Mouse (Mus musculus) CH12.LX (cell line): ENCODE results near the gene Spg11.

Experiments
- CHD2 ChIP-seq: IDR thresholded peaks from 2 replicates; pipeline ENCODE4 v1.6.1; 2011; ENCODE audit warnings: low read length, improper control_type of control experiment
- CTCF ChIP-seq, 2 experiments: IDR thresholded peaks in 1 of 2; conservative IDR thresholded peaks in 1 of 2; 2 replicates each; pipeline ENCODE4 v1.5.1; 2011 to 2012; ENCODE audit warnings: low read depth in 2 of 2, low read length in 2 of 2, improper control_type of control experiment in 1 of 2, inconsistent platforms in 1 of 2, mild to moderate bottlenecking in 1 of 2, moderate library complexity in 1 of 2
- JUN ChIP-seq: IDR thresholded peaks from 2 replicates; pipeline ENCODE4 v1.6.1; 2011; ENCODE audit warnings: low read depth, mild to moderate bottlenecking, low read length, improper control_type of control experiment, moderate library complexity; ENCODE audit not compliant: insufficient read depth
- POLR2A ChIP-seq: IDR thresholded peaks from 2 replicates; pipeline ENCODE4 v1.6.1; 2011; ENCODE audit warnings: low read depth, mild to moderate bottlenecking, improper control_type of control experiment, low read length
- POLR2AphosphoS2 ChIP-seq: IDR thresholded peaks from 2 replicates; pipeline ENCODE4 v1.6.1; 2011; ENCODE audit warnings: low read depth, low read length, improper control_type of control experiment
- UBTF ChIP-seq: IDR thresholded peaks from 2 replicates; pipeline ENCODE4 v1.6.1; 2012; ENCODE audit warnings: low read depth, mild to moderate bottlenecking, inconsistent platforms, low read length, improper control_type of control experiment, moderate library complexity

- TF ChIP-seq CTCF (conservative IDR thresholded peaks at IDR 0.05 in 1 of 2, IDR thresholded peaks at IDR 0.05 in 1 of 2; ENCODE audit: low read depth in 2 of 2, low read length in 2 of 2): no peak
- no peak for TF ChIP-seq JUN
- no peak for TF ChIP-seq CHD2
- TF ChIP-seq POLR2A: no peak
- TF ChIP-seq UBTF: no peak
- TF ChIP-seq POLR2AphosphoS2: no peak; the same call in 1 of the 2 replicates
Measured at GRCm38 (mm10) chr2:122149716-122150115, 31.5 kb upstream of the Spg11 start.
